Comparison of ENCODE assay signal across 18 mouse cellular contexts in the genomic region with DNA sequence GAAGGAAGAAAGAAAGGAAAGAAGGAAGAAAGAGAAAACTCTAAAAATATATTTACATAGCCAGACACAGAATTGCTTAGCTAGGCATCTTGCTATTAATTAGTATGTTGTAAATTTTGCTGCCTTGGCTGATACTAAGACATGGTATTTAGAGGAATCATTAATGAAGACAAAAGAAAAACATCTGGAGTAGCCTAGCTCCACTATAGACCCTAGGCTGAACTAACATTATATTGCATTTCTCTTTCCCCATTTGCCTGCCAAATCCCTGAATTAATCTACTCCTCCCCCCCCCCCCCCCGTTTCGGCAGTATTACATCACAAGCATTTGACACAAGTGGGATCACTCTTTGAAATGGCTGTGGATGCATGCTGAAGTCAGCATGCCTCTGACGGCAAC.
DNase-seq lines count a peak whose midpoint lies in the region; ATAC-seq and TF ChIP-seq lines count a peak whose summit lies in the region.
"Had no signal": no experiment of that assay in that cellular context is flagged by ENCODE, and none has a peak within 500 bp of the region (broad histone marks: within the 10 kb centered on the region; RNA-seq: fewer than 3 reads in every experiment).

No protein-coding gene starts in this region.

- intact Hi-C loops in heart, adult 2 months (cut with DNase I), result no loop called here

- DNase-seq in forebrain, embryonic 14.5 days (ENCODE audit: low spot score), result peak; percentile 39
- DNase-seq in forebrain, embryonic 10.5 days (ENCODE audit: extremely low spot score, low spot score), result no peak
- DNase-seq in heart, adult 2 months, result no peak
- DNase-seq in kidney, postnatal 0 days (ENCODE audit: low spot score), result peak; percentile 83
- DNase-seq in kidney, adult 8-10 months, result no peak
- DNase-seq: adrenal gland, postnatal 25 days; cerebellum, adult 11-12 months; cerebellum, postnatal 14 days; heart, postnatal 36 days; right cerebral cortex, postnatal 25 days had no signal

- no peak for TF ChIP-seq CTCF in heart, adult 2 months (IDR thresholded peaks at IDR 0.05)
- TF ChIP-seq CTCF in kidney, postnatal 0 days (IDR thresholded peaks at IDR 0.05; ENCODE audit: low read depth), result no peak

- peaks cover 12% of the 10 kb centered on the region for H3K4me1 ChIP-seq in forebrain, embryonic 14.5 days (ENCODE audit: control insufficient read depth, insufficient read depth, low read length)
- H3K4me1 ChIP-seq in forebrain, embryonic 10.5 days, result peaks cover 15% of the 10 kb centered on the region
- peaks cover 8 to 12% of the 10 kb centered on the region in 2 experiments for H3K4me1 ChIP-seq in heart, embryonic 14.5 days (ENCODE audit: control insufficient read depth in 2 of 2, insufficient read depth in 2 of 2, low read length in 2 of 2)
- no peaks in the 10 kb centered on the region for H3K4me1 ChIP-seq in heart, adult 2 months (ENCODE audit: control insufficient read depth, insufficient read depth, low read length)
- peaks cover 16% of the 10 kb centered on the region; the same call in 1 of the 2 replicates for H3K4me1 ChIP-seq in kidney, postnatal 0 days (replicated peaks; ENCODE audit: insufficient read depth, low read length)
- peaks cover 16% of the 10 kb centered on the region for H3K4me1 ChIP-seq in embryonic facial prominence, embryonic 15.5 days

- no peak for ATAC-seq in forebrain, embryonic 14.5 days
- ATAC-seq in heart, embryonic 14.5 days (ENCODE audit: insufficient number of reproducible peaks, insufficient read depth, low FRiP score, low read depth), result no peak
- ATAC-seq in kidney, postnatal 0 days (replicated peaks; ENCODE audit: low FRiP score, low read depth), result 0 out of 2 replicates have a peak, but pooled peaks have one; percentile 40
- ATAC-seq in embryonic facial prominence, embryonic 15.5 days (ENCODE audit: insufficient number of reproducible peaks, low FRiP score, low TSS enrichment, low read depth), result no peak
- no peak for ATAC-seq in monocyte, adult 5-6 weeks (replicated peaks; ENCODE audit: insufficient number of reproducible peaks, low FRiP score, low TSS enrichment, poor library complexity, severe bottlenecking)
- ATAC-seq: CD4-positive, CD25-positive, alpha-beta regulatory T cell, adult 4 months; midbrain, embryonic 16.5 days had no signal

- no peak overlapping the region for H3K4me3 ChIP-seq in forebrain, embryonic 14.5 days (ENCODE audit: low read depth, low read length)
- no peak overlapping the region for H3K4me3 ChIP-seq in forebrain, embryonic 10.5 days
- H3K4me3 ChIP-seq in heart, embryonic 14.5 days (ENCODE audit: control insufficient read depth in 1 of 2, insufficient read depth in 1 of 2, low read depth in 1 of 2, low read length in 2 of 2), result no peak overlapping the region
- no peak overlapping the region for H3K4me3 ChIP-seq in heart, adult 2 months
- no peak overlapping the region for H3K4me3 ChIP-seq in kidney, postnatal 0 days (replicated peaks; ENCODE audit: low read depth, low read length)
- H3K4me3 ChIP-seq in embryonic facial prominence, embryonic 15.5 days (replicated peaks), result no peak overlapping the region

- no peak overlapping the region for H3K9ac ChIP-seq in forebrain, embryonic 14.5 days (ENCODE audit: low read length)
- no peak overlapping the region for H3K9ac ChIP-seq in heart, embryonic 14.5 days (ENCODE audit: low read length)
- H3K9ac ChIP-seq in heart, adult 2 months (ENCODE audit: low read depth, low read length), result no peak overlapping the region
- no peak overlapping the region for H3K9ac ChIP-seq in kidney, postnatal 0 days (ENCODE audit: low read depth, low read length)
- no peak overlapping the region for H3K9ac ChIP-seq in embryonic facial prominence, embryonic 15.5 days
- H3K9ac ChIP-seq: hindbrain, embryonic 14.5 days; liver, embryonic 14.5 days had no signal

- H3K79me2 ChIP-seq in heart, adult 2 months (replicated peaks; ENCODE audit: control insufficient read depth, insufficient read depth, low read length), result no peaks in the 10 kb centered on the region

- H3K4me2 ChIP-seq in forebrain, embryonic 14.5 days (ENCODE audit: low read length), result no peak overlapping the region
- H3K4me2 ChIP-seq in heart, embryonic 14.5 days (ENCODE audit: low read length), result peak overlapping the region; percentile 31
- peak overlapping the region; percentile 16; the same call in 1 of the 2 replicates for H3K4me2 ChIP-seq in kidney, postnatal 0 days (ENCODE audit: low read length)
- H3K4me2 ChIP-seq in embryonic facial prominence, embryonic 15.5 days (replicated peaks), result 0 out of 2 replicates have a peak overlapping the region, but pooled peaks have one; percentile 10
- H3K4me2 ChIP-seq: hindbrain, embryonic 14.5 days had no signal

- H3K9me3 ChIP-seq in forebrain, embryonic 14.5 days (replicated peaks; ENCODE audit: control insufficient read depth, low read length), result no peaks in the 10 kb centered on the region
- no peaks in the 10 kb centered on the region for H3K9me3 ChIP-seq in forebrain, embryonic 10.5 days
- no peaks in the 10 kb centered on the region for H3K9me3 ChIP-seq in heart, embryonic 14.5 days (ENCODE audit: control insufficient read depth, low read length)
- no peaks in the 10 kb centered on the region for H3K9me3 ChIP-seq in kidney, postnatal 0 days (replicated peaks; ENCODE audit: low read length)
- H3K9me3 ChIP-seq in embryonic facial prominence, embryonic 15.5 days (replicated peaks), result no peaks in the 10 kb centered on the region
- H3K9me3 ChIP-seq: G1E had no signal

- 52% methylated on average over 3 of the region's 3 CpGs for WGBS in forebrain, embryonic 14.5 days
- WGBS in forebrain, embryonic 10.5 days, result 66% methylated on average over 3 of the region's 3 CpGs
- WGBS in heart, embryonic 14.5 days, result 24% methylated on average over 3 of the region's 3 CpGs
- WGBS in heart, adult 2 months, result 37% methylated on average over 3 of the region's 3 CpGs
- 7% methylated on average over 3 of the region's 3 CpGs for WGBS in kidney, postnatal 0 days
- WGBS in embryonic facial prominence, embryonic 15.5 days, result 30% methylated on average over 3 of the region's 3 CpGs

- no peak overlapping the region for H3K27ac ChIP-seq in forebrain, embryonic 14.5 days (ENCODE audit: low read depth, low read length)
- H3K27ac ChIP-seq in forebrain, embryonic 10.5 days, result no peak overlapping the region
- no peak overlapping the region for H3K27ac ChIP-seq in heart, embryonic 14.5 days (replicated peaks in 1 of 2; ENCODE audit: control insufficient read depth in 1 of 2, insufficient read depth in 1 of 2, low read depth in 2 of 2, low read length in 2 of 2)
- no peak overlapping the region for H3K27ac ChIP-seq in heart, adult 2 months
- H3K27ac ChIP-seq in kidney, postnatal 0 days, result peak overlapping the region; percentile 34; the same call in 1 of the 2 replicates
- no peak overlapping the region for H3K27ac ChIP-seq in embryonic facial prominence, embryonic 15.5 days (replicated peaks)
- H3K27ac ChIP-seq: hindbrain, embryonic 14.5 days; liver, embryonic 14.5 days had no signal

- H3K36me3 ChIP-seq in forebrain, embryonic 14.5 days (ENCODE audit: control insufficient read depth, insufficient read depth, low read length), result no peaks in the 10 kb centered on the region
- no peaks in the 10 kb centered on the region for H3K36me3 ChIP-seq in forebrain, embryonic 10.5 days (replicated peaks)
- H3K36me3 ChIP-seq in heart, embryonic 14.5 days (ENCODE audit: control insufficient read depth, insufficient read depth, low read length), result no peaks in the 10 kb centered on the region
- H3K36me3 ChIP-seq in heart, adult 2 months (ENCODE audit: control insufficient read depth, insufficient read depth, low read length), result no peaks in the 10 kb centered on the region; the same call in 1 of the 2 replicates
- no peaks in the 10 kb centered on the region for H3K36me3 ChIP-seq in kidney, postnatal 0 days (ENCODE audit: insufficient read depth, low read length)
- no peaks in the 10 kb centered on the region for H3K36me3 ChIP-seq in embryonic facial prominence, embryonic 15.5 days
- H3K36me3 ChIP-seq: G1E had no signal

- no peak for TF ChIP-seq POLR2A in heart, adult 2 months (IDR thresholded peaks at IDR 0.05; ENCODE audit: insufficient read depth, low read depth, low read length)

- TF ChIP-seq EP300 in heart, adult 2 months (IDR thresholded peaks at IDR 0.05; ENCODE audit: insufficient read depth, low read depth, low read length), result no peak

- no peaks in the 10 kb centered on the region for H3K27me3 ChIP-seq in forebrain, embryonic 14.5 days (replicated peaks; ENCODE audit: control insufficient read depth, insufficient read depth, low read length)
- no peaks in the 10 kb centered on the region; the same call in 1 of the 2 replicates for H3K27me3 ChIP-seq in forebrain, embryonic 10.5 days (ENCODE audit: poor library complexity, severe bottlenecking)
- no peaks in the 10 kb centered on the region for H3K27me3 ChIP-seq in heart, embryonic 14.5 days (ENCODE audit: control insufficient read depth, insufficient read depth, low read length)
- H3K27me3 ChIP-seq in heart, adult 2 months (ENCODE audit: control insufficient read depth, insufficient read depth, low read length), result no peaks in the 10 kb centered on the region
- no peaks in the 10 kb centered on the region for H3K27me3 ChIP-seq in kidney, postnatal 0 days (ENCODE audit: insufficient read depth, low read length)
- H3K27me3 ChIP-seq in embryonic facial prominence, embryonic 15.5 days, result no peaks in the 10 kb centered on the region

Comparison
In these comparisons a context has a peak if more than half of its experiments do, and no peak if none do; other contexts are left out.
1. DNase-seq: peak in forebrain, embryonic 14.5 days (single experiment) and kidney, postnatal 0 days (single experiment); none in forebrain, embryonic 10.5 days (single experiment), heart, adult 2 months (0 of 2) and kidney, adult 8-10 months (0 of 2).